Mouse (Mus musculus): ENCODE data around the gene Adamts17. TPM values are rescaled to one million over a fixed set of nuclear protein-coding genes. Genes with fewer than 3 reads are reported as not detected.
A peak's percentile ranks its signal among the peaks of the same experiment; 100 is the strongest.

Adamts17 gene
- total RNA-seq, 2 experiments from 2014 or later: 20.2 to 23.8 TPM

DNA sequence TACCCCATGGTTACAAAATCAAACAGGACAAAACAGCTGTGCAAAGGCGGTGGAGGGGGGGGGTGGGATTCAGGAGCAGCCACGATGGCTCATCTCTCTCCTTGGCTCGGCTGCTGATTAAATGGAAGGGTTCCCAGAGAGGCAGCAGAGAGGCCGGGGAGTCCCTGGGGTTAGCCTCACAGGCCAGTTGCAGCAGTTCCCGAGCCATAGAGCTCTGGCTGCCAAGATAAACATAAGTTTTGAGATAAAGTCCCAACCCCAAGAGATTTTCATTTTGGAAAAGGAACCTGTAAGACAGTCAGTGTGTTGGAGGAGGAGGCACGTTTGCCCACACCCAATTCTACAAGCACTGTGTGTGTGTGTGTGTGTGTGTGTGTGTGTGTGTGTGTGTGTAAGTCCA is 89.7 kb downstream of the Adamts17 start:
- DNase-seq (ENCODE audit: low spot score in 2 of 2): no peak

DNA sequence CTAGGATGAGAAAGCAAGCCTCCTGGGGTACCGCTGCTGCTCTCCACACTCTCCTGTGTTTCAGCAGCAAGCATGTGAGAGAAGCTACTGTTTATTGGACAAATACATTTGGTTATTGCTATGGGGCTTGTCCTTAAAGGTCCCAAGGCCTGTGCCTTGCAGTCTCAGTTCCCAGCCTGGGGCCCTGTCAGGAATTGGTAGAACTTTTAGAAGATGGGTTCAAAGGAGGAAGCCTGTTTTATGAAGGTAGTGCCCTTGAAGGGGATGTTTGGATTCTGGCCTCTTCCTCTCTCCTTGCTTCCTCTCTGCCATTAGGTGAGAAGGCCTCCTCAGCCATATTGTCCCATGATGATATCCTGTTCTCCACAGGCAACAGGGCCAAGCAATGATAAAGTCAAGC is 91.8 kb downstream of the Adamts17 start:
- no peak for DNase-seq (ENCODE audit: low spot score in 2 of 2)

DNA sequence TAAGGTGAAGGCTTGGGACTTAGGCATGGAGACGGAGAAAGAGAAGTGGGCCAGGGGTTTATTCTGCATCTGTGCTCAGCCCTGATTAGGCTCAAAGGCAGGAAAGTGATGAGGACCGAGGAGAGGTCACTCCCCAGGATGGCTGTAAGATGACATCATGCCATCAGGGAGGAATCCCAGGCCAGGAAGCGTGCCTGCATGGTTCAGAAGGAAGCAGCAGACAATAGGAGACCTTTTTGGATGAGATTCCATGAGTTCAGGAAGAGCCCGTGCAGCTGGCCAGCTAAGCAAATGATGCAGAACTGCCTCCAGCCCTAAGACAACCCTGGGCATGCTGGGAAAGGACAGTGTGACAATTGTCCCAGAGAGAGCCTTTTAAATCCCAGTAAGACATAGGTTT is 93.7 kb downstream of the Adamts17 start:
- no peak for DNase-seq (ENCODE audit: low spot score in 2 of 2)

DNA sequence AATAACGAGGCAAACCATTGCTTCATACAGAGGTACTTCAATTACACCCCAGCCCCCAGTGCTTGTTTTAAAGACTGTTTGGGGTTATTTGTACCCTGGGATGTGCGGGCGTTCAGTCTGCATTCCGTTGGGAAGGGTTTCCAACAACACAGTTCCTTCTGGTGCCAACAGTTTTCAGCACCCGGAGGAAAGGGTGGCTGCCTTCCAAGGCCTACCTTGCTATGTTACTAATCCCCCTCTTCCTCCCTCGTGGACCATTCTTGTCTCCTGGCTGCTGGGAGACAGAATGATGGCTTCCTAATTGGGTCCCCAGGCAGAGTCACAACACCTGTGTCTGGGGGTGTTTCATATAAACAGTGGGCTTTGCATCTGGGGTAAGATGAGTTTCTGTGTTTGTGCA is 94.5 kb downstream of the Adamts17 start:
- DNase-seq (ENCODE audit: low spot score in 2 of 2): peak; percentile 61 to 84

DNA sequence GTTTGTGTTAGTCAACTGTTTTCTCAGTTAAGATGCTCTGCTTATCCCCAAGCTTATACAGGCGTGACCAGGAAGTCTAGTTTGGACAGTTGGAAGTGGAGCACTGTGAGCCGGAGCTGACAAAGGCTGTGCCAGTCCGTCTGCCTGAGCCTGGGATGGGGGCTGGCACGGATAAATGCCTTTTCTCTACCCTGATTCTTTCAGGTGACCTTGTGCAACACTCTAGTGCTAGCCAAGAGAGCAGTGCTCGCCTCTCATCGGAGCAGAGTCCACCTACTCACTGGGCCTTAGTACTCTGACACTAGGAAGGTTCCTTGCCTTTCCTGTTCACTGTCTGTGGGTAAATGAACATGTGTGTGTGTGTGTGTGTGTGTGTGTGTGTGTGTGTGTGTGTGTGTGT is 95.5 kb downstream of the Adamts17 start:
- DNase-seq (ENCODE audit: low spot score in 2 of 2): no peak

DNA sequence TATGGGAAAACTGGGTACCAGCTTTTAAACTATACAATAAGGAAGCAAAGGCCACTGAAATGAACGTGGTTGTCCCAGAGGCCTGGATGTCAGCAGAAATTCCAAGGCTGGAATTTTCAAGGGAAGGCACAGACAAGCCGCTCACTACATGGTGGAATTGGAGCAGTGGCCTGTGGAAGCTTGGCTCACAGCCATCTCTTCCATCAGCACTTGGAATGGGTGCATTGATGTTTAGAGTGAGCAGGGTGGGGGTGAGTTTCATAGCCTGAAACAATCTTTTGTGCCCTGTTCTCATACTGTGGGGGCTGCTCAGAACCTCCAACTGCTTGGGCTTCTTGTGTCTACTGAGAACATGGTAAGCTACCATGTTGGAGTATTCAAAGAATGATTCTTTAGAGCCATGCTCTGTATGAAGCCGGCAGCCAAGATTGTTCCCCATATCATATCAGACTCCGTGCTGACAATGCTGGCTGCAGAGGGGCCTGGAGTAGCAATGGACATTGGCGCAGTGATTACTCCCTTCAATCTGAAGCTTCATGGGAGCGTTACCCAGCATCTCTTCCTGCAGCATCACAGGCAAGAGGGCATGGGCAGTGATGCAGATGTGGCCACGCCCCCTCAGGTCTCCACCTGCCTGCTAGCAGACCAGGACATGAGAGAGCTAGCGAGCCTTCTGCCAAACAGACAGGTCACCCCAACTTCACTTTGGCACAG is 96.7 kb downstream of the Adamts17 start:
- DNase-seq (ENCODE audit: low spot score in 2 of 2): no peak

DNA sequence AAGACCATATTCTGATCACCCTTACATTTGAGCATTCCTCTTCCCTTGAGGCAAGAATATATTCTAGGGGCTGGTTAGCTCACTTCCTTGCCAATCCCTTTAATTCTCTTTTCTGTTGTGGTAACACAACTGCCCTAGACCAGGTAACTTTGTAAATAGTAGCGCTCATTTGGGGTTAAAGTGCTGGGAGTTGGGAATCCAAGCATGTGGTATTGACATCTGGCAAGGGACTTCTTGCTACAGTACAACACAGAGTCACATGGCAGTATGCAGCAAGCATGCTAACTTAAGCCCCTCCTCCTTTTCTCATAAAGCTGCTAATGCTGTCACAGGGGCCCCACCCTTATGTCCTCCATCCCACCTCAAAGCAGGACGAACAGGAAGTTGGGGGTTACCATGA is 97.4 kb downstream of the Adamts17 start:
- no peak for DNase-seq (ENCODE audit: low spot score in 2 of 2)

DNA sequence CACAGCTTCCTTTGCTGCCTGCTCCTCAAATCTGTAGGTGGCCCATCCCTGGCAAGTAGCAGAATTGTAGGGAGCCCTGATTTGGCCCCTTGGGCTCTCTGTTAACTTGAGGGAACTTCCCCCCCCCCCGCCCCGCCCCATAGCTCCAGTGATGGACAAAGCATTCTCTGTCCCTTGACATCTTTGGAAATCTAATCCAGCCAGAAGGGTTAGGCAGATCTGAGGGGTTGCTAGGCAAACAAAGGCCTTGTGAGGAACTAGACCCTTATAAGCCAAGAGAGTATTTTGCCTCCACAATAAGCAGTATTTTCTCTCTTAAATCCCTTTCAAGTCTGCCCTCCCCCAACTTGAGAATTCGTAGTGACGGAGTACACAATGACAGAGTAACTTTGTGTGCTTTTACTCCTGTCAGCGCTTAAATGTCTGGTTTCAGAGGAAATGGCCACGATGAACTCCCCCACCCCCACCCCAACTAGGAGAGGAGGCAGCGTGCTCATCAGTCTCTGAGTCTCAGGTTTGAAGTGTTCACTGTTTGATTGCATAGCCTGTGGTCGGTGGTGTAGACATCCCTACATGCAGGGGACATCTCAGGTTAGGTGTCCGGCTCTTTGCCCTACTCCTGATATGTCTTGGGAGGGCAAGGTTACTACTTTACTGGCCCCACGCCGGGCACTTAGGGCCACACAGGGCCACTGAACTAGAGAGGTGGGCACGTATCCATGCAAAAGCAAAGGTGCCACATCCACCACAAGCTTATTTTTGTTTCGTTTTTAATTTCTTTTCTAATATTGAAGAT is 99.7 kb downstream of the Adamts17 start:
- no peak for DNase-seq (ENCODE audit: low spot score in 2 of 2)

DNA sequence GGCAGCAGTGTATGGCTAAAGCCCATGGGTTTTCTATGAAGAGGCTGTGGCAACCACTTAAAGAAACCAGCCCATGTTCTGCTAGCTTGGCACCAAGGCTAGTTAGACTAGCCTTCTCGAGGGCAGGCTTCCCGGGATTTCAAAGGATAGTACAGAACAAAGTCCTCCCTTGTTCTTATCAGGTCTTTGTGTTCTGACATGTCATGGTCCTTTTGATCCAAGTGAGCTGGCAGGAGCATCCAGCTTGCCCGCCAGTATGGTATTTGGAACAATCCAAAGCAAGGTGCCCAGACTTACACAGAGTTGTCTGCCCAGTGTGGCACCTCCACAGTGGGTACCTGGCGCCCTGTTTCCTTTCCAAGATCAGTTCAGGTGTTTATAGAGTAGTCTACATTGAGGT is 101.2 kb downstream of the Adamts17 start:
- no peak for DNase-seq (ENCODE audit: low spot score in 2 of 2)

DNA sequence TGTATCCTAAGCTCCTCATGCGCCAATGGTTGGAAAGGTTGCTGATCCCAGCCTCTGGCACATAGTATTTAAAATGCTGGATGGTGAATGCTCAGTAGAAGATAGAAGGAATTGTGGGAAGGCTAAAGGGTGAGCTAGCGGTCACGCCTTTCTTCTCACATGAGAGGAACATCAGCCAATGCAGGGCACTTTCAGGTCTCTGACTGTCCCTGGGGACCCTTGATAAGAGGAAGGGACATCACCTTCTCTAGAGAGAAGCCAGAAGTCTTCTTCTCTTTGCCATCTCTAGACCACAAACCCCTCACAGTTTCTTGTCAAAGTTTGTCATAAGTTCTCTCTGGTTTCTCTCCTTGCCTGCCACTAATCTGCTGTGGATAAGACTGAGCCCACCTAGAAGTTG is 109.5 kb downstream of the Adamts17 start:
- DNase-seq (ENCODE audit: low spot score in 2 of 2): no peak

DNA sequence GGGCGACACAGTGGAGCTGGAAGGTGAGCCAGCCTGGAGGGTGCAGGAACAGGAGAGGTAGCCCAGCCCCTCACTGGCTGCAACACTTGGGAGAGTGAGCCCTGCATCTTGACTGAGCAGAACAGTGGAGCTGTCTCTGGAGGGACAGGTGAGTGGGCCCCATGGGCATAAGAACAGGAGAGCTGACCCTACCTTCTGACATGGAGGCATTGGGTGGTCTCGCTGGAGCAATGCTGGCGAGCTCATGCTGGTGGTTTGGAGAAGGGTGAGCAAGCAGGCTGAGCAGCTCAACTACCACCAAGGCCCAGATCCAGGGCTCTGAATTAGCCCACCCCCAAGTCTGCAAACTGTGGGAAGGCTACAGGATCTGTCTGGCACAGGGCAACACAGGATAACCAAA is 113.4 kb downstream of the Adamts17 start:
- DNase-seq (ENCODE audit: low spot score in 2 of 2): no peak

DNA sequence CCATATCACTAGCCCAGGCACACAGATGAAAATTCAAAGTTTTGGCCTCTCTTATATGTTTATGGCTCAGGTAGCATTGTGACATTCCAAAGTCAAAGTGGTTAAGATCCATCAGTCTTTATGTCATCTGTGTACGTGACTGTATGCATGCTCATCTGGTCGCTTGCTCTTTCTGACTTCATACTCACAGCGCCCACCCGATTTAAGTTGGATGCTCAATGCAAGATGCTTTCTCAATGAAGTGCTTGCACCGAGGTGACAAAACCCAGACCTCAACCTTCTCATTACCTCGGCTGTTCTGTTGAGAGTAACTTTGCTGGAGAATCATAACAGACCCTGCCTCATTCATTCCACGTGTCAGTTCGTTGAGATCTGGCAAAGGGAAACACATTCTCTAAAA is 114.5 kb downstream of the Adamts17 start:
- DNase-seq (ENCODE audit: low spot score in 2 of 2): no peak

DNA sequence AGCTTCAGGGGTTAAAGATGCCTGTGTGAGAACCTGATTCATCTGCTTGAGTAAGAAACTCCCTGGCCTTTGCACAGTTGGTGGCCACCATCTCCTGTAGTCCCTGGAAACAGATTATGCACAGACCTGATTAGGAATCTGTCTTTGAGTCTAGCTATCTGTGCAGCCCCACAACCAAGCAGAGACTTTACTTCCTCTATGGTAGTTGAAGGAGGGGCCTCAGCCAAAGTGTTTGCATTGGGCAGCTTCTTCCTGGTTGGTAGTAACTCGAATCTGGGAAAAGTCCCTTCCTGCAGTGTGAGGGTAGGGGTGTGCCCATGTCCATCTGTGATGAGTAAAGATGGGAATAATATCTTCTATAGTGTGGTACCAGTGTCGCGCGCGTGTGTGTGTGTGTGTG is 115.2 kb downstream of the Adamts17 start:
- DNase-seq (ENCODE audit: low spot score in 2 of 2): no peak

DNA sequence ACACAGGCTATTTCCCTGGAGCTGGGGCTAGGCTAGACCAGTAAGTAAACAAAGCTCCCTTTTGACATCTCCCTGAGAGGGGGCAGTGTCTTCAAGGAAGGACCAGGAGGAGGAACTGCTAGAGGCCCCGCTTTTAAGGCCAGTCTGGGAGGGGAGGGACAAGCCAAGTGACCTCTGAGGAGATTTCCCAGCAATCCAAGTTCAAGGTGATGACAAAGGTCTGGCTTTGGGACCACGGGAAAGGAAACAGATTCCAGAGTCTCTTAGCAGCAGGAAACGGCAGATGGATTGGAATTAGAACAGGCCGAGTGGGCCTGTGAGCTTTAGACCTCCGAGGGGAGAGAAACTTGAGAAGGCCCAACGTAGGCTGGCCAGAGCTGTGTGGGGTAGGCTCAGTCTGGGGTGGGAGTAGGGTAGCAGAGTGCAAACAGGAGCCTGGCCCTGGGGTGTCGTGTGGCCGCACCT is 116.0 kb downstream of the Adamts17 start:
- DNase-seq (ENCODE audit: low spot score in 2 of 2): no peak

DNA sequence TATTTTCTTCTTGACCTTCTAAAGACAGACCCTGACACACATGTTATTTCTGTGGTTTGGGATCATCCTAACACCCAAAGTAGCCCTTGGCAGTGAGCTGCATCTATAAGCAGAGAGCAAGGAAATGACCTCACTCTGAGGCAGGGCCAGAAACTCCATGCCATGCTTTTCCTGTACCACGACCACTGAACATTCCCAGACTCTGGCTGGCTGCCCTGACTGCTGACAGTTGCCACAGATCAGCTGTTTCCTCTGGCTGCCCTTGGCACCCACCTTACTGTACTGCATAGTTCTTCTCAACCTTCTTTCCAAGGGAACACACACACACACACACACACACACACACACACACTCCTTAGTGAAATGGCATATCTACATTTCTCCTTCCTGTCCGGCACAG is 116.4 kb downstream of the Adamts17 start:
- DNase-seq (ENCODE audit: low spot score in 2 of 2): no peak

DNA sequence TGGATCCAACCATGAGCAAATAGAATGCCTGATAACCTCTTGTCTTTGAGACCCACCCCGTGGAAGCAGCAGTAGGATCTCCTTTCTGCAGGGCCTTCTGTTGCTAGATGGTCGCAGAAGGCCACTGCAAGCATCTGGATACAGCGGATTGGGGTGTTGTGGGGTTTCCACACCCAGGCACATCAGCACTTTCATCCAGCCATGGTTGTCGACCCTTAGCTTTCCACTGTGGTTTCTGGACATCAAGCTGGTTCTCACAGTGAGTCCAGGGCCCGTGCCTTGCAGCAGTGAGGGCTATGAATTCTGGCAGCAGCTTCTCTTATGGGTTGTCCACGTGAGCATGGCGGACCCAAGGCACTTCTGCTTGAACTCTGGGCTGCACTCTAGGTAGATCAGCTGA is 118.2 kb downstream of the Adamts17 start:
- DNase-seq (ENCODE audit: low spot score in 2 of 2): no peak

DNA sequence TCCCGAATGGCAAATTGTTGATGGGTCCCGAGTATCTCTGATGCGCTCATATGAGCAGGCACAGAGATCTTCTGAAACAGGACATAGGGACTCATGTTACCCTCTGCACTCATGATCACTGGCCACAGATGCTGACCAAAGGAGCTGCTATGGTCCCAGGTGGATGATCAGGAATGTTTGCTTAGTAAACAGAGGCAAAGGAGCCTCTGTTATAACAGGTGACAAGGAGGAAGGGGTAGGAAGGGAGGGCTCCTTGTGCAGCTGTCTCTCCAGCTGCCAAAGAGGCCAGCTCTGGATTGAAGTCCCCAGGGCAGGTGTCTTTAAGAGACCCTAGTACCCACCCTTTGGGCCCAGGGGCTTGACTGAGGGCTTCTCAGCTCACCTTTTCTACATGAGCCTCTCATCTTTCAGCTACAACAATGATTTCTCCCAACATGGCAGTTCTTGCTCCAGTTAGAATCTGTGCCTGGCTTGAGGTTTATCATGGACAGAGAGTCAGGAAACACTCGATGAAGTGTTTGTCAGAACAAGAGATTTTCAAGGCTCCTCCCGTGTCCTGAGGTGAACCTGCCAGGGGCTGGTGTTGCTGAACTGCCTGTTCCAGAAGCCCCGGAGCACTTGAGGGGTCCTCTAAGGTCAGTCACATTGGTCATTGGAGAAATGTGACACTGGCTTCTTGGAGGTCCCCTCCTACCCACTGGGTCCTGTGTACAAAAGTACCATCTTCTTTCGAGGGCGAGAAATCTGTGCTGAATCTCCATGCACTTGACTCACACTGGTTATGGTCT is 120.9 kb downstream of the Adamts17 start:
- no peak for DNase-seq (ENCODE audit: low spot score in 2 of 2)

DNA sequence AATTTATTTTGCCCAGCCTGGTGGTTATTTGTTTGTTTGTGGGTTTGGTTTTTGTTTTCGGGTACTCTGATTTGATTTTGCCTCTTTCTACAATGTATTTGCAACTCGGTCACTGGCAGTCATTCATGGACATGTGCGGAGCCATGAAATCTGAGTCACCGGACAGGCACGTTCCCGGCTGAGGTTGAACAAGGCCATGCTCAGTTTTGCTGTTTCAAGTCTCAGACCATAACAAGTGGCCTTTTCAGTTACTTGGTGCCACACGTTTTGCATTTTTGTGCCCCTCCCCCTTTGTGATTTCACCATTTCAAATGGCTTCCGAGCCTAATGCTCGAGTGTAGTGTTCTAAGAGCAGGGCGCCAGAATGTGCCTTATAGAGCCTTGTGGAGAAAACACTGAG is 123.2 kb downstream of the Adamts17 start:
- no peak for DNase-seq (ENCODE audit: low spot score in 2 of 2)

DNA sequence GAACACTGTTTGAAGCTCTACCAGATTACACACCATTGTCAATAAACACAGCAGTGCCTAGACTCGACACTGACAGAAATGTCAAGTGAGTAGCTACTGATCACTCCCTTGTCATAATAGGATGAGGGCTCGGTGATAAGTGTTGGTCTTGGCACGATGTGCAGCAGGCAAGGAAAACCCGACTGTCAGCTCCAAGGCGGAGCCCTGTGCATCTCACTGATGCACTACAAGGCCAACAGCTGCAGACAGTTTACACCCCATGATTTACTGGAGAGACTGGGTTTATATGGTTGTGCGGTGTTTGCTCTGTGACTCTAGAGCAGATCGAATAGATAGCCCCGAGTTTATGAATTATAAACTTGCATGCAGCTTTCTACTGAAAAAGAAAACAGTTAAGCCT is 124.0 kb downstream of the Adamts17 start:
- DNase-seq (ENCODE audit: low spot score in 2 of 2): no peak

DNA sequence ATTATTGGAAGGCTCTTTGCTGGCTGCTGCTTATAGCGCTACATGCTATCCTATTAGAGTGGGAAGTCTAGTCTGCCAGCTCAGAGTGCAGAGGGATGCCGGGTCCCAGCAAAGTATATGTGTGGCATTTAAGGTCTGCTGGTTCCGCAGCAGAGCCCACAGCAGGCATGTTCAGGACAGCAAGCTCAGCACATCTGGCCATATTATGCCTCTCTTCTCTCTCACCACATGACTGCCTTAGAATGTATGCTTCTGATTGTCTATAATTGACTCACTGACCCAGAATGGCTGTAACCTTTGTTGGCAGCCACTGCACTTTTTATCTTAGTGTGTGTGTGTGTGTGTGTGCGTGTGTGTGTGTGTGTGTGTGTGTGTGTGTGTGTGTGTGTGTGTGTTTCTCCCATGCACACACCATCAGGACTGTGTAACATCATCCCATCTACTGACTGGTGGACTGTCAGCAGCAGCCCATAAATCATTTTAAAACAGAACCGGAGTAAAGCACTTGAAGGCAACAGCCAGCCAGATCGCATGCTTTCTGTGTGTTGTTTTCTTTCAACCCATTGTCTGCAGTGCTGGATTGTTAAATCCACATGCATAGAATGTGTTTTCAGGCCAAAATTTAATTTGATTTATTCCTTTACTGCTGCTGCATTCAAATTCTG is 127.1 kb downstream of the Adamts17 start:
- no peak for DNase-seq (ENCODE audit: low spot score in 2 of 2)

DNA sequence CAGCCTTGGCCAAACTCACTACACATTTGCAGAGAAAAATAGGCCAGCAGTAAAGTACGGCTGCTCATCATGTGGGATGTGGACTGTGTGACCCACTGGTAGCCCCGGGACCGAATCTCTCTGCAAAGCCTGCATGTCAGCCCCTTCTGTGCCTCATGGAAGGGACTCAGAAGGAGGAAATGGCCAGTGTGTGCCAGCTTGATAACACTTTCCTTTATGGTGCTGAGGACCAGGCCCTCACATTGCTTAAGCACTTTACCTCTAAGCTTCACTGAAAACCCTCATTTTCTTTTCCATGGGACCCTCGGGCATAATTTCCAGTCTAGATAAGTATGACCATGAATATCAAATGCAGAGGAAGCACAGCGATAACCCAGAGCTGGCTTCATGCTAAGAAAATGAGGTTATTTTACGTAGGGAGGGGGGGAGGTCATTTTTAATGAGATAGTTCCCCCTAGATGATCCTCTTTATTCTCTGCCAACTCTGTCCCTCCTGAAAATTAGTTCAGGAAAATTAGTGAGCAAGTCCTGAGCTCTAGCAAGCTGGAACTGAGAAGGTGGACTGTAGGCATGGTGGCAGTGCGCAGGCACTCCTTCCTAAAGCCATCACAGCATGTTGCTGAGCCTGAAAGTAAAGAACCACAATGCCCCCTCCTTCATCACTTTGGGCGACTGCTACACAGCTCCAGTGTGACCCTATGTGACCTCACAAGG is 127.8 kb downstream of the Adamts17 start:
- DNase-seq (ENCODE audit: low spot score in 2 of 2): no peak

Data from layer of hippocampus, adult 18-20 months (tissue).